Mouse (Mus musculus) heart, postnatal 0 days (tissue): ENCODE data around the gene Arfgap2.

Source experiments
- CTCF ChIP-seq: IDR thresholded peaks from 2 replicates; pipeline ENCODE4 v1.5.1; 2016; ENCODE audit warnings: antibody characterized with exemption, control low read depth, low read depth
- EP300 ChIP-seq: IDR thresholded peaks from 2 replicates; pipeline ENCODE4 v1.6.1; 2016; ENCODE audit warnings: antibody characterized with exemption, low read depth

- TF ChIP-seq CTCF, result 0 out of 2 replicates have a peak, but pooled peaks have one; percentile 7
- TF ChIP-seq EP300, result no peak
Observed at GRCm38 (mm10) chr2:91300784-91301183, 36.0 kb downstream of the Arfgap2 start.
